Mouse (Mus musculus) liver, adult 2 months (tissue): ENCODE measurements around the gene Cacna1c. TPM values are rescaled to one million over a fixed set of nuclear protein-coding genes. Genes with fewer than 3 reads are reported as not detected.

Experiments
- DNase-seq: peaks from one replicate; pipeline ENCODE4 v3.0.0-alpha.2; 2011; ENCODE audit warnings: low read depth, low spot score; ENCODE audit errors: extremely low read depth
- H3K27ac ChIP-seq: fragments of 200-500 bp; replicated peaks from 2 replicates; pipeline ENCODE4 v1.5.1; 2012; ENCODE audit warnings: low read depth, mild to moderate bottlenecking, control low read depth, inconsistent platforms, low read length; ENCODE audit not compliant: insufficient read depth
- H3K27me3 ChIP-seq: fragments of 200-500 bp; 2 replicates; pipeline ENCODE4 v1.6.1; 2012; ENCODE audit warnings: mild to moderate bottlenecking, moderate library complexity, low read length, inconsistent platforms; ENCODE audit not compliant: control insufficient read depth, insufficient read depth
- H3K36me3 ChIP-seq: fragments of 200-500 bp; 2 replicates; pipeline ENCODE4 v1.6.1; 2012; ENCODE audit warnings: low read length, inconsistent platforms; ENCODE audit not compliant: control insufficient read depth, insufficient read depth
- H3K4me1 ChIP-seq: fragments of 200-500 bp; 2 replicates; pipeline ENCODE4 v1.6.1; 2011; ENCODE audit warnings: low read length; ENCODE audit not compliant: control insufficient read depth, insufficient read depth
- H3K4me3 ChIP-seq: fragments of 200-500 bp; 2 replicates; pipeline ENCODE4 v1.5.1; 2011; ENCODE audit warnings: low read depth, mild to moderate bottlenecking, control low read depth, low read length, moderate library complexity; ENCODE audit not compliant: insufficient read depth
- H3K79me2 ChIP-seq: fragments of 200-500 bp; 2 replicates; pipeline ENCODE4 v1.6.1; 2012; ENCODE audit warnings: inconsistent platforms, mild to moderate bottlenecking, low read length, moderate library complexity; ENCODE audit not compliant: control insufficient read depth, insufficient read depth
- H3K9ac ChIP-seq: fragments of 200-500 bp; 2 replicates; pipeline ENCODE4 v1.6.1; 2012; ENCODE audit warnings: low read depth, mild to moderate bottlenecking, control low read depth, inconsistent platforms, low read length
- CTCF ChIP-seq: fragments of 200-500 bp; IDR thresholded peaks from 2 replicates; pipeline ENCODE4 v1.5.1; 2011; ENCODE audit warnings: low read depth, low read length, control low read depth
- POLR2A ChIP-seq: fragments of 200-500 bp; IDR thresholded peaks from 2 replicates; pipeline ENCODE4 v1.6.1; 2011; ENCODE audit warnings: low read length, control low read depth; ENCODE audit not compliant: insufficient read depth; ENCODE audit errors: extremely low read depth
- WGBS: fragments of 180-500 bp; shearing (Covaris S2); methylation state at CpG from one replicate; pipeline ENCODE4 v1.1.7; 2018; 5-methylcytosine and 5-hydroxymethylcytosine counted together
- polyA plus RNA-seq: library from polyadenylated mRNA; depleted of rRNA; stranded (reverse); fragments of >200 nt; gene quantifications from 2 replicates; pipeline ENCODE4 v1.2.3, GENCODE M21; 2012
- total RNA-seq: library from RNA; depleted of rRNA; stranded (reverse); fragments of >200 nt; gene quantifications from 2 replicates; pipeline ENCODE4 v1.2.3, GENCODE M21; 2014

The Cacna1c gene
- total and polyA plus RNA-seq, 2 experiments = 0.09 to 0.18 TPM

DNA sequence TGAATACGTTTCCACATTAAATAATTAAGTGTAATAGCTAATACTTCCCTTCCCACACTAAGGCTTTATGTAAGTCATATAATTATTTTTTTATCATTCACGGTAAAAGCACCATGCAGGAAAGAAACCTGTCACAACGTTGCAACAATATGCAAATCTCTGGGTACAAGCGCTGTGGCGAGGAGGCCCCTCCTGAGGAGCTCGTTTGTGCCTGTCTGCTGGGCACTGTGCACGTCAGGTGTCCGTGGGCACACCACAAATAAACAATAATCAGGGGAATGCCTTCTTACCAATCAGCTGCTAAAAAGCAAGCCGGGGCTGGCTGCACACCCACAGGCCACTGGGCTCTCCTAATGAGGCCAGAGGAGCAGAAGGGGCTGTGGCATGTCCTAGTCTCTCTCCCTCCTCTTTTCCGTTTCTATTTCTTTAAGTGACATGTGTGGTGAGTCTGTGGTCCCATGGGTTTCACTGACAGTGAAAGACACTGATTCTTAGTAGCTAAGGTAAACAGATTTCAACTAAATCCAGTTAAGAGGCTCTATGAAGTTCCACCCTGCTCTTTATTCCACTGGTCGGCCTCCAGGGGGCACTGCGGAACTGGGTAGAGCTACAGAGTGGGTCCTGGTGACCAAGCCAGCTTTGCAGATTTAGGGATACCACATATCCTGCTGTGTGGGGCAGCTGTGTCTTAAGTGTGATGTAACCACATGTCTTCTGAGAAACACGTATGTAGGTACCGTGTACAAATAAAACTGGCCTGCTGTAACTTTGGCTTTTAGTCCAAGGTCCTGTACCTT, 549.8 kb downstream of the Cacna1c start:
- peak; percentile 19 for DNase-seq
- no peak overlapping the region for H3K27ac ChIP-seq
- H3K79me2 ChIP-seq = no peaks in the 10 kb centered on the region
- no peaks in the 10 kb centered on the region for H3K27me3 ChIP-seq
- peak; percentile 80 for TF ChIP-seq CTCF
- TF ChIP-seq POLR2A = no peak
- H3K9ac ChIP-seq = no peak overlapping the region
- no peaks in the 10 kb centered on the region for H3K36me3 ChIP-seq
- no peaks in the 10 kb centered on the region for H3K4me1 ChIP-seq
- H3K4me3 ChIP-seq = no peak overlapping the region
- 59% methylated on average over 14 of the region's 14 CpGs for WGBS

GRCm38 (mm10) chr6:118644866-118645265, 551.4 kb downstream of the Cacna1c start:
- no peak overlapping the region for H3K9ac ChIP-seq
- no peak overlapping the region for H3K27ac ChIP-seq
- 79% methylated on average over 12 of the region's 12 CpGs for WGBS
- no peaks in the 10 kb centered on the region for H3K36me3 ChIP-seq
- H3K79me2 ChIP-seq = no peaks in the 10 kb centered on the region
- DNase-seq = no peak
- no peaks in the 10 kb centered on the region for H3K4me1 ChIP-seq
- H3K4me3 ChIP-seq = no peak overlapping the region
- no peaks in the 10 kb centered on the region for H3K27me3 ChIP-seq
- no peak for TF ChIP-seq CTCF
- no peak for TF ChIP-seq POLR2A

GRCm38 (mm10) chr6:118643541-118643940, 552.7 kb downstream of the Cacna1c start:
- TF ChIP-seq POLR2A (no peak), CTCF (no peak)
- Histone ChIP-seq H3K36me3 (no peaks in the 10 kb centered on the region), H3K27me3 (no peaks in the 10 kb centered on the region), H3K9ac (no peak overlapping the region), H3K79me2 (no peaks in the 10 kb centered on the region), H3K27ac (no peak overlapping the region), H3K4me3 (no peak overlapping the region), H3K4me1 (no peaks in the 10 kb centered on the region)
- no peak for DNase-seq
- WGBS = 94% methylated on average over 2 of the region's 2 CpGs

DNA sequence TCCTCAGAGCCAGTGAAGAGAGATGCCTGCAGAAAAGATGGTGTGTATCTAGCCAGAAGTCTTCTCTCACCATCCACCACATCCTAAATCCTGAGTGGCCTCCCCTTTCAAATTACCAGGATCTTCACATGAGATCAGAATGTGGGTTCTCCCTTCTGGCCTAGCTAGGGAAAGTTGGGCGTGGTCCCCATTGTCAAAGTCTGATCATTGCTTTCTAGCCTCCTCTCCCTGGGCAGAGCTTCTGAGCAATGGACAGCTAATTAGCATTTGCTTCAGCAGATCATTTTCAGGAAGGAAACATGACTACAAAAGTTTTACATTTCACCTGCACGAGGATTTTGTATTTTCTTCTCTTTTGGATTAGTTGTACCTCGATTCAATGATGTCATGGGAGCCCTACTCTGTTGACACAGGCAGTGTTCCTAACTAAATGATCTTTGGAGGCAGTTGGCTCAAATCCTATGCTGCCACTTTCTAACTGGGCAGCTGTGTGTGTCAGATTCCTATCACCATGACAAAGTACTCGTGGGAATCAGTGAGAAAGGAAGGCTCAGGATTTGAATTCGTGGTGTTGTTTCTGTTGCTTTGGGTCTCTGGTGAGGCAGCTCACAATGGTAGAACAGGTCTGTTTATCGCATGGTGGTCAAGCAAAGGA, 554.4 kb downstream of the Cacna1c start:
- Histone ChIP-seq H3K4me3 (no peak overlapping the region), H3K4me1 (no peaks in the 10 kb centered on the region), H3K9ac (no peak overlapping the region), H3K79me2 (no peaks in the 10 kb centered on the region), H3K27me3 (no peaks in the 10 kb centered on the region), H3K27ac (no peak overlapping the region), H3K36me3 (no peaks in the 10 kb centered on the region)
- peak; percentile 80 for DNase-seq
- no peak for TF ChIP-seq POLR2A
- no peak for TF ChIP-seq CTCF
- 42% methylated on average over 6 of the region's 6 CpGs for WGBS

- Histone ChIP-seq H3K36me3 (no peaks in the 10 kb centered on the region), H3K27ac (no peak overlapping the region), H3K4me3 (no peak overlapping the region), H3K4me1 (no peaks in the 10 kb centered on the region), H3K79me2 (no peaks in the 10 kb centered on the region), H3K9ac (no peak overlapping the region), H3K27me3 (no peaks in the 10 kb centered on the region)
- TF ChIP-seq POLR2A = no peak
- no peak for TF ChIP-seq CTCF
- 71% methylated on average over 2 of the region's 2 CpGs for WGBS
- DNase-seq = no peak
Measured at GRCm38 (mm10) chr6:118639816-118640215, 556.4 kb downstream of the Cacna1c start.

- no peak for TF ChIP-seq POLR2A
- no peak for TF ChIP-seq CTCF
- no peaks in the 10 kb centered on the region for H3K36me3 ChIP-seq
- no peaks in the 10 kb centered on the region for H3K27me3 ChIP-seq
- no peaks in the 10 kb centered on the region for H3K79me2 ChIP-seq
- no peak overlapping the region for H3K4me3 ChIP-seq
- no peak overlapping the region for H3K9ac ChIP-seq
- DNase-seq = no peak
- WGBS = 90% methylated on average over 2 of the region's 2 CpGs
- H3K4me1 ChIP-seq = no peaks in the 10 kb centered on the region
- H3K27ac ChIP-seq = no peak overlapping the region
Measured at GRCm38 (mm10) chr6:118638911-118639310, 557.3 kb downstream of the Cacna1c start.
